Mouse (Mus musculus) limb, embryonic 15.5 days (tissue): Measurements from ENCODE around the gene Sgsm2. TPM values are rescaled to one million over a fixed set of nuclear protein-coding genes. Genes with fewer than 3 reads are reported as not detected.

Experiments used
- ATAC-seq: fragments of 200-750 bp; cut with Nextera tagmentation; 2 replicates; pipeline ENCODE4 v1.8.0; 2017; ENCODE audit warnings: low read depth, moderate TSS enrichment; ENCODE audit not compliant: insufficient number of reproducible peaks, low FRiP score, low TSS enrichment
- H3K27ac ChIP-seq: fragments of 300-500 bp; sonication (generic); 2 replicates; pipeline ENCODE4 v1.5.1; 2015; ENCODE audit warnings: moderate library complexity, mild to moderate bottlenecking, inconsistent platforms
- H3K27me3 ChIP-seq: fragments of 300-500 bp; sonication (generic); 2 replicates; pipeline ENCODE4 v1.6.1; 2015; ENCODE audit warnings: inconsistent platforms
- H3K36me3 ChIP-seq: fragments of 300-500 bp; sonication (generic); 2 replicates; pipeline ENCODE4 v1.6.1; 2015; ENCODE audit warnings: inconsistent platforms
- H3K4me1 ChIP-seq: fragments of 300-500 bp; sonication (generic); 2 replicates; pipeline ENCODE4 v1.6.1; 2015; ENCODE audit warnings: inconsistent platforms
- H3K4me2 ChIP-seq: fragments of 300-500 bp; sonication (generic); 2 replicates; pipeline ENCODE4 v1.6.1; 2015; ENCODE audit warnings: mild to moderate bottlenecking, inconsistent platforms
- H3K4me3 ChIP-seq: fragments of 300-500 bp; sonication (generic); 2 replicates; pipeline ENCODE4 v1.5.1; 2015; ENCODE audit warnings: mild to moderate bottlenecking, inconsistent platforms
- H3K9ac ChIP-seq: fragments of 300-500 bp; sonication (generic); 2 replicates; pipeline ENCODE4 v1.6.1; 2015; ENCODE audit warnings: inconsistent platforms
- H3K9me3 ChIP-seq: fragments of 300-500 bp; sonication (generic); 2 replicates; pipeline ENCODE4 v1.6.1; 2016; ENCODE audit warnings: inconsistent platforms
- WGBS: fragments of 180-500 bp; shearing (Covaris S2); methylation state at CpG from one replicate; pipeline ENCODE4 v1.1.7; 2015; 5-methylcytosine and 5-hydroxymethylcytosine counted together
- polyA plus RNA-seq: library from polyadenylated mRNA; unstranded; fragments of >200 nt; fragmentation: Nextera tagmentation; extraction: Ambion mirVana; gene quantifications from 2 replicates; pipeline ENCODE4 v1.2.1, GENCODE M21; 2015

Sgsm2 gene
- polyA plus RNA-seq, 1 experiment from 2014 or later, result 6.6 TPM

GRCm38 (mm10) chr11:74831606-74832451 lies 65.0 kb downstream of the Sgsm2 start:
- Histone ChIP-seq H3K27me3 (no peaks in the 10 kb centered on the region; the same call in 1 of the 2 replicates), H3K9ac (peak overlapping the region; percentile 84), H3K36me3 (peaks cover 3% of the 10 kb centered on the region; the same call in 1 of the 2 replicates), H3K27ac (peak overlapping the region; percentile 96), H3K4me2 (peak overlapping the region; percentile 87), H3K4me1 (peaks cover 55% of the 10 kb centered on the region), H3K4me3 (peak overlapping the region; percentile 96), H3K9me3 (no peaks in the 10 kb centered on the region)
- WGBS, result under 1% methylated on average over 61 of the region's 61 CpGs
- ATAC-seq, result peak; percentile 85

- H3K9me3 ChIP-seq, result no peaks in the 10 kb centered on the region
- no peak for ATAC-seq
- H3K4me2 ChIP-seq, result peak overlapping the region; percentile 87
- H3K9ac ChIP-seq, result peak overlapping the region; percentile 84
- no peaks in the 10 kb centered on the region for H3K36me3 ChIP-seq
- H3K27me3 ChIP-seq, result no peaks in the 10 kb centered on the region; the same call in 1 of the 2 replicates
- H3K27ac ChIP-seq, result peak overlapping the region; percentile 96
- under 1% methylated on average over 34 of the region's 35 CpGs for WGBS
- H3K4me1 ChIP-seq, result peaks cover 51% of the 10 kb centered on the region
- peak overlapping the region; percentile 96 for H3K4me3 ChIP-seq
Measured at GRCm38 (mm10) chr11:74831191-74831605, 65.7 kb downstream of the Sgsm2 start.

- ATAC-seq, result peak; percentile 90
- Histone ChIP-seq H3K27me3 (no peaks in the 10 kb centered on the region; the same call in 1 of the 2 replicates), H3K4me2 (peak within 1 kb of the TSS; percentile 87), H3K36me3 (no peaks in the 10 kb centered on the region), H3K4me1 (peaks cover 44% of the 10 kb centered on the region), H3K9ac (peak within 1 kb of the TSS; percentile 84), H3K27ac (peak within 1 kb of the TSS; percentile 96), H3K9me3 (no peaks in the 10 kb centered on the region), H3K4me3 (peak within 1 kb of the TSS; percentile 96)
- WGBS, result under 1% methylated on average over 70 of the region's 70 CpGs
Measured at GRCm38 (mm10) chr11:74830256-74831161, 66.4 kb downstream of the Sgsm2 start, which contains the start of gene Mnt. Gene Mnt, plus strand, starts transcription at chr11:74830920.

GRCm38 (mm10) chr11:74829812-74830211 lies 67.0 kb downstream of the Sgsm2 start:
- H3K36me3 ChIP-seq, result no peaks in the 10 kb centered on the region
- WGBS, result under 1% methylated on average over 20 of the region's 20 CpGs
- ATAC-seq, result 0 out of 2 replicates have a peak, but pooled peaks have one; percentile 12
- H3K27ac ChIP-seq, result peak overlapping the region; percentile 96
- peak overlapping the region; percentile 87 for H3K4me2 ChIP-seq
- peak overlapping the region; percentile 21 for H3K9ac ChIP-seq
- no peaks in the 10 kb centered on the region for H3K9me3 ChIP-seq
- peak overlapping the region; percentile 96 for H3K4me3 ChIP-seq
- H3K27me3 ChIP-seq, result no peaks in the 10 kb centered on the region; the same call in 1 of the 2 replicates
- H3K4me1 ChIP-seq, result peaks cover 38% of the 10 kb centered on the region

- H3K4me1 ChIP-seq, result peaks cover 30% of the 10 kb centered on the region
- peak overlapping the region; percentile 87 for H3K4me2 ChIP-seq
- no peaks in the 10 kb centered on the region for H3K36me3 ChIP-seq
- H3K27me3 ChIP-seq, result no peaks in the 10 kb centered on the region; the same call in 1 of the 2 replicates
- H3K4me3 ChIP-seq, result peak overlapping the region; percentile 96
- ATAC-seq, result no peak
- WGBS, result 16% methylated on average over 11 of the region's 11 CpGs
- no peaks in the 10 kb centered on the region for H3K9me3 ChIP-seq
- no peak overlapping the region for H3K9ac ChIP-seq
- peak overlapping the region; percentile 96; the same call in 1 of the 2 replicates for H3K27ac ChIP-seq
Measured at GRCm38 (mm10) chr11:74828965-74829550, 67.8 kb downstream of the Sgsm2 start.

- Histone ChIP-seq H3K9me3 (no peaks in the 10 kb centered on the region), H3K4me3 (no peak overlapping the region), H3K9ac (no peak overlapping the region), H3K27ac (no peak overlapping the region), H3K36me3 (0 out of 2 replicates have a peak, but pooled peaks cover 3% of the 10 kb centered on the region), H3K4me2 (no peak overlapping the region), H3K27me3 (no peaks in the 10 kb centered on the region; the same call in 1 of the 2 replicates), H3K4me1 (peaks cover 24% of the 10 kb centered on the region)
- WGBS, result 35% methylated on average over 2 of the region's 2 CpGs
- no peak for ATAC-seq
Measured at GRCm38 (mm10) chr11:74828404-74828931, 68.4 kb downstream of the Sgsm2 start.

- Histone ChIP-seq H3K4me2 (no peak overlapping the region), H3K27ac (no peak overlapping the region), H3K27me3 (no peaks in the 10 kb centered on the region; the same call in 1 of the 2 replicates), H3K9me3 (no peaks in the 10 kb centered on the region), H3K4me3 (no peak overlapping the region), H3K9ac (no peak overlapping the region), H3K4me1 (peaks cover 19% of the 10 kb centered on the region), H3K36me3 (peaks cover 3% of the 10 kb centered on the region; the same call in 1 of the 2 replicates)
- no peak for ATAC-seq
- WGBS, result 67% methylated on average over 7 of the region's 7 CpGs
Measured at GRCm38 (mm10) chr11:74827791-74828403, 69.0 kb downstream of the Sgsm2 start.

GRCm38 (mm10) chr11:74826702-74827101 lies 70.2 kb downstream of the Sgsm2 start:
- Histone ChIP-seq H3K9ac (no peak overlapping the region), H3K27ac (no peak overlapping the region), H3K9me3 (no peaks in the 10 kb centered on the region), H3K4me2 (no peak overlapping the region), H3K27me3 (no peaks in the 10 kb centered on the region; the same call in 1 of the 2 replicates), H3K4me1 (peaks cover 13% of the 10 kb centered on the region), H3K36me3 (peaks cover 3% of the 10 kb centered on the region; the same call in 1 of the 2 replicates), H3K4me3 (no peak overlapping the region)
- ATAC-seq, result no peak
- WGBS, result 86% methylated on average over 5 of the region's 5 CpGs

- no peak overlapping the region for H3K27ac ChIP-seq
- peaks cover 3% of the 10 kb centered on the region; the same call in 1 of the 2 replicates for H3K36me3 ChIP-seq
- no peaks in the 10 kb centered on the region for H3K9me3 ChIP-seq
- no peak overlapping the region for H3K4me3 ChIP-seq
- H3K9ac ChIP-seq, result no peak overlapping the region
- 67% methylated on average over 7 of the region's 7 CpGs for WGBS
- H3K4me1 ChIP-seq, result peaks cover 13% of the 10 kb centered on the region
- no peak for ATAC-seq
- no peak overlapping the region for H3K4me2 ChIP-seq
- no peaks in the 10 kb centered on the region; the same call in 1 of the 2 replicates for H3K27me3 ChIP-seq
Measured at GRCm38 (mm10) chr11:74826151-74826550, 70.7 kb downstream of the Sgsm2 start.

- Histone ChIP-seq H3K4me1 (peaks cover 2% of the 10 kb centered on the region), H3K9me3 (no peaks in the 10 kb centered on the region), H3K4me3 (no peak overlapping the region), H3K36me3 (peaks cover 16% of the 10 kb centered on the region), H3K27me3 (no peaks in the 10 kb centered on the region), H3K9ac (no peak overlapping the region), H3K4me2 (no peak overlapping the region), H3K27ac (no peak overlapping the region)
- 81% methylated on average over 7 of the region's 7 CpGs for WGBS
- no peak for ATAC-seq
Measured at GRCm38 (mm10) chr11:74822746-74823440, 74.0 kb downstream of the Sgsm2 start.
